Mouse (Mus musculus): ENCODE data around the gene Chd3.

Gene Chd3

GRCm38 (mm10) chr11:69406282-69406681 is 37.1 kb upstream of the Chd3 start:
- no peak for DNase-seq

- no peak for DNase-seq
Measured at GRCm38 (mm10) chr11:69405397-69406200, 36.4 kb upstream of the Chd3 start.

GRCm38 (mm10) chr11:69404595-69405396 is 35.6 kb upstream of the Chd3 start:
- no peak for DNase-seq

- peak; percentile 18 for DNase-seq
Measured at GRCm38 (mm10) chr11:69403691-69404594, 34.7 kb upstream of the Chd3 start.

- DNase-seq, result peak; percentile 18
Measured at GRCm38 (mm10) chr11:69401987-69402386, 32.8 kb upstream of the Chd3 start.

GRCm38 (mm10) chr11:69401210-69401637 is 32.0 kb upstream of the Chd3 start:
- peak; percentile 92 for DNase-seq

- DNase-seq, result no peak
Measured at GRCm38 (mm10) chr11:69400083-69400850, 31.1 kb upstream of the Chd3 start.

GRCm38 (mm10) chr11:69399201-69400082 is 30.2 kb upstream of the Chd3 start:
- peak; percentile 24 for DNase-seq

GRCm38 (mm10) chr11:69398486-69399200 is 29.4 kb upstream of the Chd3 start:
- peak; percentile 19 for DNase-seq

GRCm38 (mm10) chr11:69398059-69398458 is 28.9 kb upstream of the Chd3 start, which contains the start of gene Tmem88:
Gene Tmem88 (minus strand): TSS chr11:69398234.
- peak; percentile 38 for DNase-seq

GRCm38 (mm10) chr11:69397581-69398057 is 28.4 kb upstream of the Chd3 start:
- DNase-seq, result peak; percentile 21

GRCm38 (mm10) chr11:69396772-69397171 is 27.6 kb upstream of the Chd3 start:
- DNase-seq, result peak; percentile 21

GRCm38 (mm10) chr11:69395634-69396373 is 26.6 kb upstream of the Chd3 start:
- peak; percentile 95 for DNase-seq

- DNase-seq, result peak; percentile 89
Measured at GRCm38 (mm10) chr11:69395235-69395633, 26.0 kb upstream of the Chd3 start, which contains the start of the genes Naa38 and Cyb5d1. Gene Naa38 (plus strand): TSS chr11:69395487. Gene Cyb5d1 (minus strand): TSS chr11:69395631.

GRCm38 (mm10) chr11:69394591-69395167 is 25.5 kb upstream of the Chd3 start:
- peak; percentile 27 for DNase-seq

- DNase-seq, result peak; percentile 81
Measured at GRCm38 (mm10) chr11:69390400-69391034, 21.3 kb upstream of the Chd3 start.

- peak; percentile 14 for DNase-seq
Measured at GRCm38 (mm10) chr11:69389531-69390399, 20.6 kb upstream of the Chd3 start.
